19 mouse cellular contexts compared by ENCODE assay signal in the genomic region with DNA sequence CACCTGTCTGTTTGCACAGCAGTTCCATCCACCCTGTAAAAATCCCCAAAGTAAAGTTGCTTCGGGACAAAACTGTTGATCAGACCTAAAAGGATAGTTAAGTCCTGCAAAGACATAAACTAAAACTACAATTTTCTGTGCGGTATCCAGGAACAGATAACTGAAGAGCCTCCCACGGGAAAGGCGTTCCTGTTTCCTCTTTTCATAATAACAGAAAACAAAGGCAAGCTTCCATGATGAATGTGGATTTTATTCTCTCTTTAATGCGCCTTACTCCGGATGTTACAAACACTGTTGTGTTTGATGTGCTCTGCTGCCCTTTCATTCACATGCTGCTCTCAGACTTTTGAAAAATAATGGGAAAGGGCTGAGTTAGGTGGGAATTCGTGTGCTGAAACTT.
"Had no signal": no experiment of that assay in that cellular context is flagged by ENCODE, and none has a peak within 500 bp of the region (broad histone marks: within the 10 kb centered on the region; RNA-seq: fewer than 3 reads in every experiment).

No protein-coding gene starts in this region.

- H3K4me2 ChIP-seq: kidney, embryonic 15.5 days; liver, embryonic 13.5 days; midbrain, embryonic 13.5 days; neural tube, embryonic 13.5 days; stomach, embryonic 15.5 days had no signal

- ATAC-seq: hindbrain, postnatal 0 days; inflammation-experienced regulatory T-cells, adult 6 months; intestine, embryonic 16.5 days; midbrain, embryonic 13.5 days; midbrain, embryonic 16.5 days had no signal

- H3K36me3 ChIP-seq: kidney, embryonic 15.5 days; liver, embryonic 13.5 days; midbrain, embryonic 10.5 days; midbrain, embryonic 13.5 days; neural tube, embryonic 13.5 days; stomach, embryonic 15.5 days had no signal

- H3K4me3 ChIP-seq: kidney, embryonic 15.5 days; layer of hippocampus, adult 2 months; liver, embryonic 13.5 days; megakaryocyte, embryonic 14.5 days; midbrain, embryonic 10.5 days; midbrain, embryonic 13.5 days; myocyte; neural tube, embryonic 13.5 days; stomach, embryonic 15.5 days had no signal

- DNase-seq: kidney, adult 18-20 months; layer of hippocampus, adult 9-11 months; liver, embryonic 13.5 days; retina, postnatal 1 day; right cerebral cortex, postnatal 25 days; spleen, adult 18-20 months; thymus, postnatal 25 days had no signal

- H3K4me1 ChIP-seq: liver, embryonic 13.5 days; midbrain, embryonic 13.5 days had no signal

- H3K27me3 ChIP-seq: kidney, embryonic 15.5 days; liver, embryonic 13.5 days; megakaryocyte, embryonic 14.5 days; midbrain, embryonic 13.5 days; neural tube, embryonic 13.5 days; stomach, embryonic 15.5 days had no signal

- H3K9ac ChIP-seq: kidney, embryonic 15.5 days; liver, embryonic 13.5 days; midbrain, embryonic 13.5 days; neural tube, embryonic 13.5 days; stomach, embryonic 15.5 days had no signal

- H3K27ac ChIP-seq: hindbrain, postnatal 0 days; kidney, embryonic 15.5 days; liver, embryonic 13.5 days; midbrain, embryonic 10.5 days; midbrain, embryonic 13.5 days; neural tube, embryonic 13.5 days; stomach, embryonic 15.5 days had no signal

- H3K9me3 ChIP-seq: kidney, embryonic 15.5 days; liver, embryonic 13.5 days; megakaryocyte, embryonic 14.5 days; midbrain, embryonic 10.5 days; midbrain, embryonic 13.5 days; neural tube, embryonic 13.5 days; stomach, embryonic 15.5 days had no signal
